Mouse (Mus musculus) neural tube, embryonic 12.5 days (tissue): Measurements from ENCODE around the gene B3gnt2. TPM values are rescaled to one million over a fixed set of nuclear protein-coding genes. Genes with fewer than 3 reads are reported as not detected.

Experiments used
- ATAC-seq: fragments of 200-750 bp; cut with Nextera tagmentation; 2 replicates; pipeline ENCODE4 v1.8.0; 2017; ENCODE audit warnings: low read depth, mild to moderate bottlenecking, moderate TSS enrichment, moderate library complexity; ENCODE audit not compliant: low FRiP score
- H3K27ac ChIP-seq: fragments of 300-500 bp; sonication (generic); 2 replicates; pipeline ENCODE4 v1.5.1; 2016
- H3K27me3 ChIP-seq: fragments of 300-500 bp; sonication (generic); replicated peaks from 2 replicates; pipeline ENCODE4 v1.6.1; 2016; ENCODE audit warnings: mild to moderate bottlenecking
- H3K36me3 ChIP-seq: fragments of 300-500 bp; sonication (generic); 2 replicates; pipeline ENCODE4 v1.6.1; 2016; ENCODE audit warnings: mild to moderate bottlenecking
- H3K4me1 ChIP-seq: fragments of 300-500 bp; sonication (generic); 2 replicates; pipeline ENCODE4 v1.6.1; 2016
- H3K4me2 ChIP-seq: fragments of 300-500 bp; sonication (generic); replicated peaks from 2 replicates; pipeline ENCODE4 v1.6.1; 2016; ENCODE audit warnings: mild to moderate bottlenecking
- H3K4me3 ChIP-seq: fragments of 300-500 bp; sonication (generic); 2 replicates; pipeline ENCODE4 v1.5.1; 2016
- H3K9ac ChIP-seq: fragments of 300-500 bp; sonication (generic); 2 replicates; pipeline ENCODE4 v1.6.1; 2016; ENCODE audit warnings: mild to moderate bottlenecking
- H3K9me3 ChIP-seq: fragments of 300-500 bp; sonication (generic); 2 replicates; pipeline ENCODE4 v1.6.1; 2016; ENCODE audit warnings: mild to moderate bottlenecking
- WGBS: fragments of 180-500 bp; shearing (Covaris S2); methylation state at CpG from one replicate; pipeline ENCODE4 v1.1.7; 2016; 5-methylcytosine and 5-hydroxymethylcytosine counted together
- polyA plus RNA-seq: library from polyadenylated mRNA; unstranded; fragments of >200 nt; fragmentation: Nextera tagmentation; extraction: Ambion mirVana; gene quantifications from 2 replicates; pipeline ENCODE4 v1.2.1, GENCODE M21; 2016

B3gnt2 gene
- polyA plus RNA-seq, 1 experiment from 2014 or later, result 3.0 TPM

GRCm38 (mm10) chr11:22885350-22885749 lies 24.6 kb upstream of the B3gnt2 start:
- H3K4me3 ChIP-seq, result no peak overlapping the region
- H3K36me3 ChIP-seq, result no peaks in the 10 kb centered on the region
- H3K4me1 ChIP-seq, result no peaks in the 10 kb centered on the region
- ATAC-seq, result no peak
- no peak overlapping the region for H3K4me2 ChIP-seq
- no peak overlapping the region for H3K27ac ChIP-seq
- no peak overlapping the region for H3K9ac ChIP-seq
- H3K9me3 ChIP-seq, result no peaks in the 10 kb centered on the region
- 97% methylated on average over 1 of the region's 1 CpGs for WGBS
- H3K27me3 ChIP-seq, result no peaks in the 10 kb centered on the region

- H3K9me3 ChIP-seq, result no peaks in the 10 kb centered on the region
- no peak overlapping the region for H3K4me2 ChIP-seq
- no peaks in the 10 kb centered on the region for H3K36me3 ChIP-seq
- H3K4me3 ChIP-seq, result no peak overlapping the region
- no peak overlapping the region for H3K9ac ChIP-seq
- no peaks in the 10 kb centered on the region for H3K27me3 ChIP-seq
- no peak overlapping the region for H3K27ac ChIP-seq
- H3K4me1 ChIP-seq, result no peaks in the 10 kb centered on the region
- 87% methylated on average over 2 of the region's 2 CpGs for WGBS
- ATAC-seq, result no peak
Observed at GRCm38 (mm10) chr11:22883676-22884075, 22.9 kb upstream of the B3gnt2 start.

GRCm38 (mm10) chr11:22882926-22883325 lies 22.2 kb upstream of the B3gnt2 start:
- Histone ChIP-seq H3K27me3 (no peaks in the 10 kb centered on the region), H3K36me3 (no peaks in the 10 kb centered on the region), H3K9me3 (no peaks in the 10 kb centered on the region), H3K27ac (no peak overlapping the region), H3K4me3 (no peak overlapping the region), H3K4me1 (no peaks in the 10 kb centered on the region), H3K4me2 (no peak overlapping the region), H3K9ac (no peak overlapping the region)
- ATAC-seq, result no peak

GRCm38 (mm10) chr11:22880383-22881172 lies 19.8 kb upstream of the B3gnt2 start:
- no peak for ATAC-seq
- 78% methylated on average over 3 of the region's 3 CpGs for WGBS
- H3K4me2 ChIP-seq, result no peak overlapping the region
- no peak overlapping the region for H3K9ac ChIP-seq
- no peaks in the 10 kb centered on the region for H3K9me3 ChIP-seq
- H3K4me3 ChIP-seq, result no peak overlapping the region
- no peak overlapping the region for H3K27ac ChIP-seq
- H3K4me1 ChIP-seq, result no peaks in the 10 kb centered on the region
- no peaks in the 10 kb centered on the region for H3K27me3 ChIP-seq
- H3K36me3 ChIP-seq, result no peaks in the 10 kb centered on the region

- H3K27ac ChIP-seq, result no peak overlapping the region
- WGBS, result 91% methylated on average over 4 of the region's 4 CpGs
Observed at GRCm38 (mm10) chr11:22879645-22880044, 18.9 kb upstream of the B3gnt2 start.

GRCm38 (mm10) chr11:22876680-22877330 lies 16.0 kb upstream of the B3gnt2 start:
- no peaks in the 10 kb centered on the region for H3K27me3 ChIP-seq
- 90% methylated on average over 3 of the region's 3 CpGs for WGBS

More at GRCm38 (mm10) chr11:22879645-22880044, 18.9 kb upstream of the B3gnt2 start:
- Histone ChIP-seq H3K4me3 (no peak overlapping the region), H3K9ac (no peak overlapping the region), H3K4me2 (no peak overlapping the region), H3K27me3 (no peaks in the 10 kb centered on the region), H3K36me3 (no peaks in the 10 kb centered on the region), H3K9me3 (no peaks in the 10 kb centered on the region), H3K4me1 (no peaks in the 10 kb centered on the region; the same call in 1 of the 2 replicates)
- ATAC-seq, result no peak

GRCm38 (mm10) chr11:22875279-22875678 lies 14.5 kb upstream of the B3gnt2 start:
- Histone ChIP-seq H3K27me3 (no peaks in the 10 kb centered on the region), H3K4me1 (peaks cover 3% of the 10 kb centered on the region; the same call in 1 of the 2 replicates), H3K9me3 (no peaks in the 10 kb centered on the region), H3K36me3 (no peaks in the 10 kb centered on the region), H3K27ac (no peak overlapping the region), H3K9ac (no peak overlapping the region), H3K4me3 (no peak overlapping the region), H3K4me2 (no peak overlapping the region)
- ATAC-seq, result peak; percentile 72; the same call in 1 of the 2 replicates
- WGBS, result 65% methylated on average over 4 of the region's 4 CpGs

More at GRCm38 (mm10) chr11:22876680-22877330, 16.0 kb upstream of the B3gnt2 start:
- no peak overlapping the region for H3K27ac ChIP-seq
- no peak for ATAC-seq
- H3K9me3 ChIP-seq, result no peaks in the 10 kb centered on the region
- H3K9ac ChIP-seq, result no peak overlapping the region
- H3K36me3 ChIP-seq, result no peaks in the 10 kb centered on the region
- peaks cover 3% of the 10 kb centered on the region; the same call in 1 of the 2 replicates for H3K4me1 ChIP-seq
- no peak overlapping the region for H3K4me2 ChIP-seq
- H3K4me3 ChIP-seq, result no peak overlapping the region

- H3K36me3 ChIP-seq, result no peaks in the 10 kb centered on the region
- no peak overlapping the region for H3K27ac ChIP-seq
- no peak overlapping the region for H3K4me2 ChIP-seq
- no peaks in the 10 kb centered on the region for H3K27me3 ChIP-seq
- H3K9me3 ChIP-seq, result no peaks in the 10 kb centered on the region
- peaks cover 3% of the 10 kb centered on the region; the same call in 1 of the 2 replicates for H3K4me1 ChIP-seq
- H3K4me3 ChIP-seq, result no peak overlapping the region
- no peak for ATAC-seq
- 65% methylated on average over 6 of the region's 6 CpGs for WGBS
- H3K9ac ChIP-seq, result no peak overlapping the region
Observed at GRCm38 (mm10) chr11:22874747-22875146, 14.0 kb upstream of the B3gnt2 start.

GRCm38 (mm10) chr11:22873383-22873782 lies 12.6 kb upstream of the B3gnt2 start:
- Histone ChIP-seq H3K36me3 (no peaks in the 10 kb centered on the region), H3K4me3 (no peak overlapping the region), H3K9ac (no peak overlapping the region), H3K4me1 (peaks cover 3% of the 10 kb centered on the region; the same call in 1 of the 2 replicates), H3K9me3 (no peaks in the 10 kb centered on the region), H3K4me2 (no peak overlapping the region), H3K27me3 (no peaks in the 10 kb centered on the region), H3K27ac (no peak overlapping the region)
- WGBS, result 72% methylated on average over 4 of the region's 4 CpGs
- no peak for ATAC-seq

GRCm38 (mm10) chr11:22872307-22872680 lies 11.5 kb upstream of the B3gnt2 start:
- Histone ChIP-seq H3K4me3 (no peak overlapping the region), H3K9ac (no peak overlapping the region), H3K9me3 (no peaks in the 10 kb centered on the region), H3K4me1 (peaks cover 3% of the 10 kb centered on the region; the same call in 1 of the 2 replicates), H3K4me2 (no peak overlapping the region), H3K27ac (no peak overlapping the region), H3K36me3 (no peaks in the 10 kb centered on the region), H3K27me3 (no peaks in the 10 kb centered on the region)
- WGBS, result 72% methylated on average over 4 of the region's 4 CpGs
- ATAC-seq, result no peak

- Histone ChIP-seq H3K27ac (no peak overlapping the region), H3K4me1 (peaks cover 3% of the 10 kb centered on the region; the same call in 1 of the 2 replicates), H3K27me3 (no peaks in the 10 kb centered on the region), H3K36me3 (no peaks in the 10 kb centered on the region), H3K9ac (no peak overlapping the region), H3K4me3 (no peak overlapping the region), H3K4me2 (no peak overlapping the region), H3K9me3 (no peaks in the 10 kb centered on the region)
- no peak for ATAC-seq
- WGBS, result 72% methylated on average over 7 of the region's 7 CpGs
Observed at GRCm38 (mm10) chr11:22871628-22872306, 11.0 kb upstream of the B3gnt2 start.

GRCm38 (mm10) chr11:22868582-22868981 lies 7.8 kb upstream of the B3gnt2 start:
- no peak overlapping the region for H3K27ac ChIP-seq
- peaks cover 3% of the 10 kb centered on the region; the same call in 1 of the 2 replicates for H3K4me1 ChIP-seq
- H3K9me3 ChIP-seq, result no peaks in the 10 kb centered on the region
- H3K4me2 ChIP-seq, result no peak overlapping the region
- no peak overlapping the region for H3K9ac ChIP-seq
- no peak for ATAC-seq
- 0 out of 2 replicates have a peak, but pooled peaks cover 1% of the 10 kb centered on the region for H3K27me3 ChIP-seq
- H3K36me3 ChIP-seq, result no peaks in the 10 kb centered on the region
- H3K4me3 ChIP-seq, result no peak overlapping the region
- WGBS, result 89% methylated on average over 8 of the region's 8 CpGs
